Mouse (Mus musculus) embryonic facial prominence, embryonic 12.5 days (tissue): Measurements from ENCODE around the gene Nkx2-4. TPM values are rescaled to one million over a fixed set of nuclear protein-coding genes. Genes with fewer than 3 reads are reported as not detected.

ENCODE experiments used
- ATAC-seq: fragments of 200-750 bp; cut with Nextera tagmentation; 2 replicates; pipeline ENCODE4 v1.8.0; 2017; ENCODE audit not compliant: insufficient number of reproducible peaks, insufficient read depth, low FRiP score, low TSS enrichment
- H3K27ac ChIP-seq: fragments of 300-500 bp; sonication (generic); 2 replicates; pipeline ENCODE4 v1.5.1; 2016; ENCODE audit warnings: mild to moderate bottlenecking
- H3K27me3 ChIP-seq: fragments of 300-500 bp; sonication (generic); 2 replicates; pipeline ENCODE4 v1.6.1; 2016; ENCODE audit warnings: mild to moderate bottlenecking, moderate library complexity
- H3K36me3 ChIP-seq: fragments of 300-500 bp; sonication (generic); 2 replicates; pipeline ENCODE4 v1.6.1; 2016; ENCODE audit warnings: mild to moderate bottlenecking
- H3K4me1 ChIP-seq: fragments of 300-500 bp; sonication (generic); 2 replicates; pipeline ENCODE4 v1.6.1; 2016
- H3K4me2 ChIP-seq: fragments of 300-500 bp; sonication (generic); replicated peaks from 2 replicates; pipeline ENCODE4 v1.6.1; 2016; ENCODE audit warnings: mild to moderate bottlenecking, moderate library complexity
- H3K4me3 ChIP-seq: fragments of 300-500 bp; sonication (generic); 2 replicates; pipeline ENCODE4 v1.5.1; 2016; ENCODE audit warnings: mild to moderate bottlenecking
- H3K9ac ChIP-seq: fragments of 300-500 bp; sonication (generic); 2 replicates; pipeline ENCODE4 v1.6.1; 2016; ENCODE audit warnings: mild to moderate bottlenecking, moderate library complexity
- H3K9me3 ChIP-seq: fragments of 300-500 bp; sonication (generic); 2 replicates; pipeline ENCODE4 v1.6.1; 2016; ENCODE audit warnings: mild to moderate bottlenecking, moderate library complexity
- WGBS: fragments of 180-500 bp; shearing (Covaris S2); methylation state at CpG from one replicate; pipeline ENCODE4 v1.1.7; 2016; 5-methylcytosine and 5-hydroxymethylcytosine counted together
- polyA plus RNA-seq: library from polyadenylated mRNA; unstranded; fragments of >200 nt; fragmentation: Nextera tagmentation; extraction: Ambion mirVana; gene quantifications from 2 replicates; pipeline ENCODE4 v1.2.1, GENCODE M21; 2016

The Nkx2-4 gene
- polyA plus RNA-seq = 0.42 and 0.55 TPM in 2 replicates

GRCm38 (mm10) chr2:147085072-147085870, at the start of gene Nkx2-4:
TSS of gene Nkx2-4 (minus strand) at chr2:147085445.
- H3K9me3 ChIP-seq = no peaks in the 10 kb centered on the region
- H3K9ac ChIP-seq = 0 out of 2 replicates have a peak within 1 kb of the TSS, but pooled peaks have one; percentile 15
- H3K4me2 ChIP-seq = peak within 1 kb of the TSS; percentile 42
- peaks cover 55% of the 10 kb centered on the region for H3K27me3 ChIP-seq
- WGBS = under 1% methylated on average over 75 of the region's 82 CpGs
- H3K27ac ChIP-seq = no peak within 1 kb of the TSS
- ATAC-seq = no peak
- H3K36me3 ChIP-seq = no peaks in the 10 kb centered on the region
- peaks cover 6% of the 10 kb centered on the region for H3K4me1 ChIP-seq
- peak within 1 kb of the TSS; percentile 26 for H3K4me3 ChIP-seq

DNA sequence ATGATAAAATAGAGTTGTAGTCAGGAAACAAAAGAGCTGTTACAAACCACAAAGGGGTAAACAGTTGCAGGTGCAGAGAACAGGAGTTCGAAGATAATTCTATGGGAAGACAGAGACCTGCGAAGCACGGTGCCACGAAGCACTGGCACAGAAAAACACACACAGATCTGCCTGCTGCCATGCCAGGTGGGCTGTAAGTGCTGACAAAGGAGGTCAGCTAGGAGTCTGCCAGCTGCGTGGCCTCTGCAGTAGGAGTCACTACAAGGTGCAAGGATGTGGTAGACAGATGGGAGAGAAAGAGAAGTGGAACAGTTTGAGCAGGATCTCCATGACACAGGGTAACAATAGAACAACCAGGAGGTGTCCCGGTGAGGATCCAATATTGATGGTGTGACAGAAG, 42.1 kb upstream of the Nkx2-4 start:
- H3K9me3 ChIP-seq = no peaks in the 10 kb centered on the region
- H3K36me3 ChIP-seq = no peaks in the 10 kb centered on the region
- H3K4me2 ChIP-seq = no peak overlapping the region
- 77% methylated on average over 6 of the region's 6 CpGs for WGBS
- no peak overlapping the region for H3K9ac ChIP-seq
- no peaks in the 10 kb centered on the region for H3K27me3 ChIP-seq
- H3K27ac ChIP-seq = no peak overlapping the region
- no peak for ATAC-seq
- no peaks in the 10 kb centered on the region for H3K4me1 ChIP-seq
- no peak overlapping the region for H3K4me3 ChIP-seq

- no peak overlapping the region for H3K9ac ChIP-seq
- H3K27me3 ChIP-seq = no peaks in the 10 kb centered on the region
- WGBS = 90% methylated on average over 1 of the region's 1 CpGs
- no peaks in the 10 kb centered on the region for H3K4me1 ChIP-seq
- H3K9me3 ChIP-seq = no peaks in the 10 kb centered on the region
- H3K4me2 ChIP-seq = no peak overlapping the region
- H3K36me3 ChIP-seq = no peaks in the 10 kb centered on the region
- H3K27ac ChIP-seq = no peak overlapping the region
- no peak for ATAC-seq
- no peak overlapping the region for H3K4me3 ChIP-seq
These were observed 34.5 kb upstream of the Nkx2-4 start for GRCm38 (mm10) chr2:147119736-147120135.

GRCm38 (mm10) chr2:147086441-147086840, 1.2 kb upstream of the Nkx2-4 start:
- no peak overlapping the region for H3K27ac ChIP-seq
- no peak overlapping the region for H3K9ac ChIP-seq
- no peak for ATAC-seq
- H3K36me3 ChIP-seq = no peaks in the 10 kb centered on the region
- 13% methylated on average over 5 of the region's 5 CpGs for WGBS
- peaks cover 6% of the 10 kb centered on the region for H3K4me1 ChIP-seq
- peaks cover 47% of the 10 kb centered on the region for H3K27me3 ChIP-seq
- no peaks in the 10 kb centered on the region for H3K9me3 ChIP-seq
- H3K4me2 ChIP-seq = no peak overlapping the region
- H3K4me3 ChIP-seq = no peak overlapping the region

GRCm38 (mm10) chr2:147085937-147086336, 692 bp upstream of the Nkx2-4 start:
- no peak overlapping the region for H3K9ac ChIP-seq
- no peaks in the 10 kb centered on the region for H3K9me3 ChIP-seq
- 6% methylated on average over 6 of the region's 6 CpGs for WGBS
- H3K4me1 ChIP-seq = peaks cover 6% of the 10 kb centered on the region
- H3K36me3 ChIP-seq = no peaks in the 10 kb centered on the region
- H3K4me3 ChIP-seq = no peak overlapping the region
- H3K27me3 ChIP-seq = peaks cover 52% of the 10 kb centered on the region
- no peak for ATAC-seq
- H3K27ac ChIP-seq = no peak overlapping the region
- no peak overlapping the region for H3K4me2 ChIP-seq

GRCm38 (mm10) chr2:147084366-147085071, 726 bp downstream of the Nkx2-4 start:
- 1% methylated on average over 85 of the region's 106 CpGs for WGBS
- ATAC-seq = 0 out of 2 replicates have a peak, but pooled peaks have one; percentile 35
- no peak overlapping the region for H3K27ac ChIP-seq
- H3K9me3 ChIP-seq = no peaks in the 10 kb centered on the region
- peak overlapping the region; percentile 26; the same call in 1 of the 2 replicates for H3K4me3 ChIP-seq
- 0 out of 2 replicates have a peak overlapping the region, but pooled peaks have one; percentile 15 for H3K9ac ChIP-seq
- peaks cover 58% of the 10 kb centered on the region for H3K27me3 ChIP-seq
- peak overlapping the region; percentile 42 for H3K4me2 ChIP-seq
- H3K36me3 ChIP-seq = no peaks in the 10 kb centered on the region
- H3K4me1 ChIP-seq = peaks cover 6% of the 10 kb centered on the region

DNA sequence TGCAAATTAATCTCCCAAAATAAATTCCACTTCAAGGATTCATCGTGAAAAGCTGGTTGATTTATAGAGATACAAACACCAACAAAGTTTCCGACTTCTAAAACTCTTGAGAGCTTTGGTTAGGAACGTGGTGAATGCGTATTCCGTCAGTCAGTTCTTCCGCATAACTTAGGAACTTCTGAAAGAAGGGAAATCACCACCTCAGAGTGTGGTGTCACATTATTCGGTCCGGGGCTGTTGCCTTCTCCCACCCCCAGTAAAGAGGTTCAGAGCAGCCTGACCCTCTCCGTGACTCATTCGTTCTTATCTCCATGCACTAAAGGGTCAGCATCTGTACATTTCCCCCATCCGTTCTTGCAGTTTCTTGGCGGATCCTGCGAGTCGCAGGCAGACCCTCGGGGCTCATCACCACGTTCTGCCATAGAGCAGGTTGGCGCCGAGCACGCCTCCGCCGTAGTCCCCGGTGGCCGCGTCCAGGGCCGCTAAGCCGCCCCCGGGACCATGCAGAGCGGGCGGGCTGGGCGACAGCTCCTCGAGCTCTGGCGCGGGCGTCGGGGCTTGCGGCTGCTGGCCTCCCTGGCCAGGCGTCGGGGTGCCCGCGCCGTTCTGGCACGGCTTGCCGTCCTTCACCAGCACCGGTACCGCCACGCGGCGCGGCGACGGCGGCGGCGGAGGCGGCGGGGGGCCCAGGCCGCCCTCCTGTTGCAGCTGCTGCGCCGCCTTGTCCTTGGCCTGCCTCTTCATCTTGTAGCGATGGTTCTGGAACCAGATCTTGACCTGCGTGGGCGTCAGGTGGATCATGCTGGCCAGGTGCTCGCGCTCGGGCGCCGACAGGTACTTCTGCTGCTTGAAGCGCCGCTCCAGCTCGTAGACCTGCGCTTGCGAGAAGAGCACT, 1.5 kb downstream of the Nkx2-4 start:
- Histone ChIP-seq H3K9me3 (no peaks in the 10 kb centered on the region), H3K27me3 (peaks cover 61% of the 10 kb centered on the region), H3K4me3 (no peak overlapping the region), H3K4me2 (peak overlapping the region; percentile 22), H3K27ac (no peak overlapping the region), H3K4me1 (peaks cover 6% of the 10 kb centered on the region), H3K9ac (no peak overlapping the region), H3K36me3 (no peaks in the 10 kb centered on the region)
- 1% methylated on average over 72 of the region's 72 CpGs for WGBS
- ATAC-seq = no peak

GRCm38 (mm10) chr2:147082391-147082790, 2.9 kb downstream of the Nkx2-4 start:
- Histone ChIP-seq H3K27ac (no peak overlapping the region), H3K36me3 (no peaks in the 10 kb centered on the region), H3K4me3 (no peak overlapping the region), H3K9ac (no peak overlapping the region), H3K4me2 (no peak overlapping the region), H3K27me3 (peaks cover 56% of the 10 kb centered on the region), H3K9me3 (no peaks in the 10 kb centered on the region), H3K4me1 (peaks cover 6% of the 10 kb centered on the region)
- ATAC-seq = no peak
- 68% methylated on average over 4 of the region's 4 CpGs for WGBS

DNA sequence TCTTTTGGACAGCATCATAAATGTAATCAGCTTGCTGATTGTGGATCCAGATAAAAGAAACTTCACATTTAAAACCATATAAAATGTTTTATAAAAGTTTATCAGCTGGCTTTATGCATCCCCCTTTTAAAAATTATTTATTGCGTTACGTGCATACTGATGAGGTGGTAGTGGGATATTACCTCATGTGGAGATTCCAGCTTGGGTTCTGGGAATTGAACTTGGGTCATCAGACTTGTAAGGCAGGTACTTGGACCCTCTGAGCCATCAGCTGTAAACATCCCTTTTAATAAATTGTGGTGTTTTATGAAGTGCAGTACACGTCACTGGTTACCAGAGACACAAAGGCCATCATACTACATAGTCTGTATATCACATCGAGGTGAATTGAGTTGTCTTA, 10.8 kb downstream of the Nkx2-4 start:
- Histone ChIP-seq H3K9me3 (no peaks in the 10 kb centered on the region), H3K27ac (no peak overlapping the region), H3K27me3 (peaks cover 2% of the 10 kb centered on the region), H3K4me2 (no peak overlapping the region), H3K4me1 (no peaks in the 10 kb centered on the region), H3K9ac (no peak overlapping the region), H3K36me3 (no peaks in the 10 kb centered on the region; the same call in 1 of the 2 replicates), H3K4me3 (no peak overlapping the region)
- 84% methylated on average over 4 of the region's 4 CpGs for WGBS
- ATAC-seq = no peak

DNA sequence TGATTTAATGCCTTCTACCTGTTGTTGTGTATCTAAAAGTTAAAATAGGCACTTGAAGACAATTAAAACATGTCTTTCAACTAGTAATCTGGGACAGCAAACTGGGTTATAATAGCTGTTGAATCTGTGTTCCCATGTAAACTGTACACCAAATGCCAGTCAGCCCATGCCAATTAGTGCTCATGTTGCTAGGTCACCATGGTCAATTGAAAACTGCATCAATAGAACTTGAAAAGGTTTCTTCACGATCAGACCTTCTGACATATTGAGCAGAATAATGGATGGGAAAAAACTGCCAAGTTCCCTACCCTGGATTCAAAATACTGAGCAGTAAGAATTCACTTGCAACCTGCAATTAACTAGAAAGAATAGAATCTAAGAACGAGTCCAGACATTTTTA, 11.3 kb downstream of the Nkx2-4 start:
- H3K4me3 ChIP-seq = no peak overlapping the region
- no peak overlapping the region for H3K4me2 ChIP-seq
- no peak overlapping the region for H3K9ac ChIP-seq
- H3K9me3 ChIP-seq = no peaks in the 10 kb centered on the region
- H3K4me1 ChIP-seq = no peaks in the 10 kb centered on the region
- H3K36me3 ChIP-seq = no peaks in the 10 kb centered on the region; the same call in 1 of the 2 replicates
- H3K27ac ChIP-seq = no peak overlapping the region
- ATAC-seq = no peak
- no peaks in the 10 kb centered on the region for H3K27me3 ChIP-seq
- 64% methylated on average over 2 of the region's 2 CpGs for WGBS

- no peaks in the 10 kb centered on the region for H3K9me3 ChIP-seq
- WGBS = 86% methylated on average over 1 of the region's 1 CpGs
- H3K4me3 ChIP-seq = no peak overlapping the region
- ATAC-seq = no peak
- H3K4me1 ChIP-seq = no peaks in the 10 kb centered on the region
- no peak overlapping the region for H3K9ac ChIP-seq
- no peak overlapping the region for H3K4me2 ChIP-seq
- no peaks in the 10 kb centered on the region for H3K27me3 ChIP-seq
- H3K27ac ChIP-seq = no peak overlapping the region
- peaks cover 5% of the 10 kb centered on the region for H3K36me3 ChIP-seq
These were observed 14.9 kb downstream of the Nkx2-4 start for GRCm38 (mm10) chr2:147070305-147070704.
